Mouse (Mus musculus): ENCODE results near the gene Epha5. TPM values are rescaled to one million over a fixed set of nuclear protein-coding genes. Genes with fewer than 3 reads are reported as not detected.

Epha5 gene
- 0.22 and 0.42 TPM in 2 replicates for polyA plus RNA-seq (2012; rRNA removed)

GRCm38 (mm10) chr5:84417062-84417879, at the start of gene Epha5:
Epha5 (minus strand) TSS chr5:84417382.

